Comparison of ENCODE assay signal across 11 mouse cellular contexts in genomic region chr14:23385776-23386608, GRCm38 (mm10).
DNase-seq lines count a peak whose midpoint lies in the region; ATAC-seq lines count a peak whose summit lies in the region.
"Had no signal": no experiment of that assay in that cellular context is flagged by ENCODE, and none has a peak within 500 bp of the region (broad histone marks: within the 10 kb centered on the region; RNA-seq: fewer than 3 reads in every experiment).

No protein-coding gene starts in this region.

- no peaks in the 10 kb centered on the region for H3K9me3 ChIP-seq in heart, embryonic 12.5 days (replicated peaks)
- no peaks in the 10 kb centered on the region for H3K9me3 ChIP-seq in kidney, embryonic 16.5 days (ENCODE audit: low read length)

- ATAC-seq in heart, embryonic 12.5 days (ENCODE audit: insufficient number of reproducible peaks, low FRiP score): no peak
- ATAC-seq in kidney, embryonic 16.5 days (ENCODE audit: low FRiP score, low TSS enrichment): no peak

- WGBS in heart, embryonic 12.5 days: 29% methylated on average over 11 of the region's 11 CpGs
- WGBS in kidney, embryonic 16.5 days: 62% methylated on average over 11 of the region's 11 CpGs

- no peak overlapping the region for H3K4me3 ChIP-seq in heart, embryonic 12.5 days
- no peak overlapping the region for H3K4me3 ChIP-seq in kidney, embryonic 16.5 days (ENCODE audit: low read length)
- H3K4me3 ChIP-seq: gastrocnemius, adult 2 months had no signal

- no peak overlapping the region for H3K27ac ChIP-seq in heart, embryonic 12.5 days (ENCODE audit: poor library complexity, severe bottlenecking)
- no peak overlapping the region for H3K27ac ChIP-seq in kidney, embryonic 16.5 days (ENCODE audit: low read length)
- H3K27ac ChIP-seq: gastrocnemius, adult 2 months had no signal

- H3K4me2 ChIP-seq in heart, embryonic 12.5 days: peak overlapping the region; percentile 14; the same call in 1 of the 2 replicates
- no peak overlapping the region for H3K4me2 ChIP-seq in kidney, embryonic 16.5 days (replicated peaks; ENCODE audit: low read depth, low read length)

- no peaks in the 10 kb centered on the region for H3K27me3 ChIP-seq in heart, embryonic 12.5 days (replicated peaks)
- H3K27me3 ChIP-seq in kidney, embryonic 16.5 days (ENCODE audit: insufficient read depth, low read length): no peaks in the 10 kb centered on the region

- no peak for DNase-seq in heart, postnatal 25 days (ENCODE audit: low spot score)
- peak; percentile 10 for DNase-seq in thymus, postnatal 0 days (ENCODE audit: low spot score)
- no peak for DNase-seq in thymus, postnatal 14 days
- DNase-seq in hindlimb bud, embryonic 11.5 days (ENCODE audit: extremely low spot score, low read depth, low spot score): peak; percentile 69
- peak; percentile 64 for DNase-seq in retina, postnatal 1 day
- no peak for DNase-seq in cerebellum, postnatal 25 days
- DNase-seq: gastrocnemius, adult 2 months; heart, postnatal 10 days; kidney, adult 8-10 months had no signal

- H3K9ac ChIP-seq in heart, embryonic 12.5 days: no peak overlapping the region
- H3K9ac ChIP-seq in kidney, embryonic 16.5 days (replicated peaks; ENCODE audit: low read length): no peak overlapping the region

- intact Hi-C loops in heart, postnatal 25 days (cut with DNase I): no loop called here

- no peaks in the 10 kb centered on the region for H3K36me3 ChIP-seq in heart, embryonic 12.5 days
- H3K36me3 ChIP-seq in kidney, embryonic 16.5 days (ENCODE audit: insufficient read depth, low read length): no peaks in the 10 kb centered on the region

- H3K4me1 ChIP-seq in heart, embryonic 12.5 days (replicated peaks): 0 out of 2 replicates have a peak, but pooled peaks cover 4% of the 10 kb centered on the region
- H3K4me1 ChIP-seq in kidney, embryonic 16.5 days (ENCODE audit: insufficient read depth, low read length): peaks cover 9% of the 10 kb centered on the region; the same call in 1 of the 2 replicates

Comparison
In these comparisons a context has a peak if more than half of its experiments do, and no peak if none do; other contexts are left out.
1. DNase-seq: peak in thymus, postnatal 0 days (single experiment), hindlimb bud, embryonic 11.5 days (single experiment) and retina, postnatal 1 day (single experiment); none in heart, postnatal 25 days (single experiment), thymus, postnatal 14 days (single experiment) and cerebellum, postnatal 25 days (0 of 2).